23 mouse cellular contexts compared by ENCODE assay signal in the genomic region with DNA sequence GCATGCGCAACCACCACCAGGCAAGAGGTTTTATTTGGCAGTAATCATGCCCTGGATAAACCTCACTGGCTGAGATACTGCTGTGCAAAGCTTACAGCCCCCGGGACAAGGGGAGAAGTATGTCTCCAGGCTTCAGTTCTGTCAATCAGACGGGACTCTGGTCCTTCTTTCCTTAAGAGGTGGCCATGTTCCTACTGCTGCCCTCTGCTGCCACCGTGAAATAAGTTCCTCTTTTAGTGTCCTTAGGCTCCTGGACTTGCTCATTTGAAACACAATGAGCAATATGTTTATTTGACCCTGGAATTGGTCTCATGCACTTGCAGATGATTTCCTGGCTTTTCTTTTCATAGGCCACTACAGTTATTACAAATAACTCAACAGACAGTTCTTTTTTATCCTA. TPM values are rescaled to one million over a fixed set of nuclear protein-coding genes. Genes with fewer than 3 reads are reported as not detected.
DNase-seq lines count a peak whose midpoint lies in the region; ATAC-seq and TF ChIP-seq lines count a peak whose summit lies in the region.
"Had no signal": no experiment of that assay in that cellular context is flagged by ENCODE, and none has a peak within 500 bp of the region (broad histone marks: within the 10 kb centered on the region; RNA-seq: fewer than 3 reads in every experiment).

No protein-coding gene starts in this region.

- no peak for TF ChIP-seq POLR2A in cerebellum, adult 2 months (IDR thresholded peaks at IDR 0.05; ENCODE audit: borderline replicate concordance, insufficient read depth, low read length)

- ATAC-seq in intestine, postnatal 0 days = no peak
- no peak for ATAC-seq in intestine, embryonic 15.5 days
- ATAC-seq in midbrain, postnatal 0 days (ENCODE audit: low FRiP score) = no peak
- ATAC-seq in midbrain, embryonic 15.5 days (replicated peaks) = no peak
- ATAC-seq in stomach, postnatal 0 days (ENCODE audit: low FRiP score, low TSS enrichment) = no peak
- ATAC-seq: forebrain, postnatal 0 days; inflammation-experienced regulatory T-cells, adult 6 months; midbrain, embryonic 13.5 days had no signal

- H3K4me3 ChIP-seq in intestine, postnatal 0 days (ENCODE audit: low read depth, low read length) = no peak overlapping the region
- no peak overlapping the region for H3K4me3 ChIP-seq in intestine, embryonic 15.5 days (replicated peaks)
- H3K4me3 ChIP-seq in midbrain, postnatal 0 days (ENCODE audit: low read depth, low read length) = no peak overlapping the region
- no peak overlapping the region for H3K4me3 ChIP-seq in midbrain, embryonic 15.5 days
- H3K4me3 ChIP-seq in stomach, postnatal 0 days (ENCODE audit: low read depth, low read length) = no peak overlapping the region
- H3K4me3 ChIP-seq in cerebellum, adult 2 months (replicated peaks; ENCODE audit: insufficient read depth, low read depth, low read length) = no peak overlapping the region
- H3K4me3 ChIP-seq: heart, embryonic 12.5 days; midbrain, embryonic 13.5 days had no signal

- no peak overlapping the region for H3K4me2 ChIP-seq in intestine, postnatal 0 days (replicated peaks; ENCODE audit: low read depth)
- H3K4me2 ChIP-seq in intestine, embryonic 15.5 days (replicated peaks) = no peak overlapping the region
- no peak overlapping the region for H3K4me2 ChIP-seq in midbrain, postnatal 0 days (ENCODE audit: low read depth, low read length, poor library complexity, severe bottlenecking)
- H3K4me2 ChIP-seq in midbrain, embryonic 15.5 days = no peak overlapping the region
- H3K4me2 ChIP-seq in stomach, postnatal 0 days (replicated peaks; ENCODE audit: low read depth) = no peak overlapping the region
- H3K4me2 ChIP-seq: heart, embryonic 12.5 days; liver, embryonic 11.5 days; midbrain, embryonic 13.5 days had no signal

- H3K36me3 ChIP-seq in intestine, postnatal 0 days (ENCODE audit: control insufficient read depth, insufficient read depth) = peaks cover 35% of the 10 kb centered on the region
- peaks cover 3% of the 10 kb centered on the region; the same call in 1 of the 2 replicates for H3K36me3 ChIP-seq in intestine, embryonic 15.5 days
- H3K36me3 ChIP-seq in midbrain, postnatal 0 days (ENCODE audit: insufficient read depth, low read length) = peaks cover 24% of the 10 kb centered on the region
- H3K36me3 ChIP-seq in midbrain, embryonic 15.5 days (replicated peaks) = peaks cover 22% of the 10 kb centered on the region
- peaks cover 5% of the 10 kb centered on the region; the same call in 1 of the 2 replicates for H3K36me3 ChIP-seq in stomach, postnatal 0 days (ENCODE audit: control insufficient read depth, insufficient read depth, low read length)

- peak; percentile 11 for DNase-seq in adrenal gland, postnatal 10 days
- no peak for DNase-seq in adrenal gland, adult 18-20 months (ENCODE audit: low spot score in 2 of 2)
- DNase-seq in midbrain, postnatal 0 days (ENCODE audit: low spot score) = no peak
- no peak for DNase-seq in stomach, postnatal 0 days (ENCODE audit: low spot score)
- DNase-seq in cerebellum, adult 2 months = no peak
- DNase-seq: cerebellum, adult 9-11 months; forebrain, postnatal 0 days; gastrocnemius, postnatal 14 days; kidney, postnatal 10 days had no signal

- no peak for TF ChIP-seq EP300 in stomach, postnatal 0 days (optimal IDR thresholded peaks at IDR 0.05)

- 48% methylated on average over 4 of the region's 4 CpGs for WGBS in intestine, postnatal 0 days
- 59% methylated on average over 4 of the region's 4 CpGs for WGBS in intestine, embryonic 15.5 days
- 59% methylated on average over 4 of the region's 4 CpGs for WGBS in midbrain, postnatal 0 days
- WGBS in midbrain, embryonic 15.5 days = 57% methylated on average over 4 of the region's 4 CpGs
- WGBS in stomach, postnatal 0 days = 62% methylated on average over 4 of the region's 4 CpGs
- 53% methylated on average over 4 of the region's 4 CpGs for WGBS in cerebellum, adult 2 months

- no peaks in the 10 kb centered on the region for H3K27me3 ChIP-seq in intestine, postnatal 0 days (replicated peaks; ENCODE audit: control insufficient read depth, insufficient read depth, low read length)
- H3K27me3 ChIP-seq in intestine, embryonic 15.5 days (replicated peaks) = no peaks in the 10 kb centered on the region
- H3K27me3 ChIP-seq in midbrain, postnatal 0 days (ENCODE audit: insufficient read depth, low read length) = no peaks in the 10 kb centered on the region
- no peaks in the 10 kb centered on the region for H3K27me3 ChIP-seq in midbrain, embryonic 15.5 days (replicated peaks)
- no peaks in the 10 kb centered on the region for H3K27me3 ChIP-seq in stomach, postnatal 0 days (ENCODE audit: control insufficient read depth, insufficient read depth, low read length)
- no peaks in the 10 kb centered on the region for H3K27me3 ChIP-seq in cerebellum, adult 2 months (ENCODE audit: control insufficient read depth, insufficient read depth, low read length)
- H3K27me3 ChIP-seq: heart, embryonic 12.5 days; midbrain, embryonic 13.5 days had no signal

- H3K9me3 ChIP-seq in intestine, postnatal 0 days (ENCODE audit: control insufficient read depth) = no peaks in the 10 kb centered on the region
- no peaks in the 10 kb centered on the region for H3K9me3 ChIP-seq in intestine, embryonic 15.5 days
- H3K9me3 ChIP-seq in midbrain, postnatal 0 days (ENCODE audit: low read length) = no peaks in the 10 kb centered on the region
- H3K9me3 ChIP-seq in midbrain, embryonic 15.5 days = no peaks in the 10 kb centered on the region
- H3K9me3 ChIP-seq in stomach, postnatal 0 days (ENCODE audit: control insufficient read depth, low read length) = no peaks in the 10 kb centered on the region
- H3K9me3 ChIP-seq: heart, embryonic 12.5 days; midbrain, embryonic 13.5 days had no signal

- H3K9ac ChIP-seq in intestine, postnatal 0 days (ENCODE audit: low read depth, low read length) = no peak overlapping the region
- no peak overlapping the region for H3K9ac ChIP-seq in intestine, embryonic 15.5 days
- no peak overlapping the region for H3K9ac ChIP-seq in midbrain, postnatal 0 days (replicated peaks; ENCODE audit: low read length, poor library complexity, severe bottlenecking)
- H3K9ac ChIP-seq in midbrain, embryonic 15.5 days = no peak overlapping the region
- no peak overlapping the region for H3K9ac ChIP-seq in stomach, postnatal 0 days (ENCODE audit: low read length)
- H3K9ac ChIP-seq: forebrain, postnatal 0 days; heart, embryonic 12.5 days; midbrain, embryonic 13.5 days had no signal

- TF ChIP-seq CTCF in intestine, postnatal 0 days (IDR thresholded peaks at IDR 0.05; ENCODE audit: low read depth) = peak; percentile 61
- peak; percentile 32 for TF ChIP-seq CTCF in midbrain, postnatal 0 days (IDR thresholded peaks at IDR 0.05)
- peak; percentile 52 for TF ChIP-seq CTCF in stomach, postnatal 0 days (IDR thresholded peaks at IDR 0.05; ENCODE audit: low read depth)
- TF ChIP-seq CTCF in cerebellum, adult 2 months (IDR thresholded peaks at IDR 0.05; ENCODE audit: borderline replicate concordance, insufficient read depth, low read depth, low read length) = no peak

- H3K27ac ChIP-seq in intestine, postnatal 0 days (ENCODE audit: low read depth, low read length) = no peak overlapping the region; the same call in 1 of the 2 replicates
- no peak overlapping the region for H3K27ac ChIP-seq in intestine, embryonic 15.5 days
- H3K27ac ChIP-seq in midbrain, postnatal 0 days (ENCODE audit: low read depth, low read length) = no peak overlapping the region
- no peak overlapping the region for H3K27ac ChIP-seq in midbrain, embryonic 15.5 days
- H3K27ac ChIP-seq in stomach, postnatal 0 days (replicated peaks) = no peak overlapping the region
- no peak overlapping the region for H3K27ac ChIP-seq in cerebellum, adult 2 months (ENCODE audit: insufficient read depth, low read length)
- H3K27ac ChIP-seq: macrophage; midbrain, embryonic 13.5 days had no signal

- no peaks in the 10 kb centered on the region for H3K4me1 ChIP-seq in intestine, postnatal 0 days (replicated peaks; ENCODE audit: control insufficient read depth, insufficient read depth, low read length)
- H3K4me1 ChIP-seq in intestine, embryonic 15.5 days (replicated peaks) = no peaks in the 10 kb centered on the region; the same call in 1 of the 2 replicates
- H3K4me1 ChIP-seq in midbrain, postnatal 0 days (ENCODE audit: insufficient read depth, low read length) = no peaks in the 10 kb centered on the region
- H3K4me1 ChIP-seq in midbrain, embryonic 15.5 days = no peaks in the 10 kb centered on the region
- H3K4me1 ChIP-seq in stomach, postnatal 0 days (replicated peaks; ENCODE audit: control insufficient read depth, insufficient read depth) = no peaks in the 10 kb centered on the region
- no peaks in the 10 kb centered on the region; the same call in 1 of the 2 replicates for H3K4me1 ChIP-seq in cerebellum, adult 2 months (ENCODE audit: control insufficient read depth, insufficient read depth, low read length)
- H3K4me1 ChIP-seq: midbrain, embryonic 13.5 days had no signal

RNA-seq across cellular contexts. Expression of a gene that starts 27.2 kb away (rescaled TPM):
- total RNA-seq in adrenal gland, postnatal 10 days (2021) = not detected
- not detected for total RNA-seq in adrenal gland, adult 18-20 months (2021)
- 292 and 346 TPM in 2 replicates for polyA plus RNA-seq in intestine, postnatal 0 days (2015; fragmentation: Nextera tagmentation; extraction: Ambion mirVana)
- polyA plus RNA-seq in intestine, embryonic 15.5 days (2015; fragmentation: Nextera tagmentation; extraction: Ambion mirVana) = 97.1 and 104 TPM in 2 replicates
- total RNA-seq in midbrain, postnatal 0 days (2014; rRNA removed) = not detected in 2 replicates
- 0.14 TPM in 1 of 2 replicates, not detected in the other for polyA plus RNA-seq in midbrain, postnatal 0 days (2015; fragmentation: Nextera tagmentation; extraction: Ambion mirVana)
- 0.20 and 0.50 TPM in 2 replicates for polyA plus RNA-seq in midbrain, embryonic 15.5 days (2015; fragmentation: Nextera tagmentation; extraction: Ambion mirVana)
- polyA plus RNA-seq in stomach, postnatal 0 days (2015; fragmentation: Nextera tagmentation; extraction: Ambion mirVana) = 2.7 and 3.1 TPM in 2 replicates
- polyA plus RNA-seq in cerebellum, adult 2 months (2012; rRNA removed) = 0.03 and 0.05 TPM in 2 replicates
- total RNA-seq: forebrain, postnatal 0 days; gastrocnemius, postnatal 14 days; layer of hippocampus, postnatal 10 days; left cerebral cortex, postnatal 14 days had no signal
- polyA plus RNA-seq: inflammation-experienced regulatory T-cells, adult 6 months; spleen, adult 2 months; urinary bladder, adult 2 months had no signal

RNA-seq across cellular contexts. Expression of a gene that starts 29.8 kb away (rescaled TPM):
- total RNA-seq in adrenal gland, postnatal 10 days (2021) = 10 to 100 TPM; 73.1 to 78.1 TPM
- total RNA-seq in adrenal gland, adult 18-20 months (2021) = 10 to 100 TPM; 74.2 to 88.0 TPM
- polyA plus RNA-seq in intestine, postnatal 0 days (2015; fragmentation: Nextera tagmentation; extraction: Ambion mirVana) = 114 and 120 TPM in 2 replicates
- polyA plus RNA-seq in intestine, embryonic 15.5 days (2015; fragmentation: Nextera tagmentation; extraction: Ambion mirVana) = 63.5 and 65.5 TPM in 2 replicates
- total RNA-seq in midbrain, postnatal 0 days (2014; rRNA removed) = 47.5 and 52.7 TPM in 2 replicates
- 49.2 and 49.3 TPM in 2 replicates for polyA plus RNA-seq in midbrain, postnatal 0 days (2015; fragmentation: Nextera tagmentation; extraction: Ambion mirVana)
- polyA plus RNA-seq in midbrain, embryonic 15.5 days (2015; fragmentation: Nextera tagmentation; extraction: Ambion mirVana) = 49.8 and 55.1 TPM in 2 replicates
- 30.8 and 38.6 TPM in 2 replicates for polyA plus RNA-seq in stomach, postnatal 0 days (2015; fragmentation: Nextera tagmentation; extraction: Ambion mirVana)
- 33.4 and 35.4 TPM in 2 replicates for polyA plus RNA-seq in cerebellum, adult 2 months (2012; rRNA removed)

RNA-seq across cellular contexts. Expression of a gene that starts 35.5 kb away (rescaled TPM):
- total RNA-seq in adrenal gland, postnatal 10 days (2021) = not detected
- total RNA-seq in adrenal gland, adult 18-20 months (2021) = not detected
- polyA plus RNA-seq in intestine, postnatal 0 days (2015; fragmentation: Nextera tagmentation; extraction: Ambion mirVana) = 3.8 and 4.7 TPM in 2 replicates
- 1.1 and 1.2 TPM in 2 replicates for polyA plus RNA-seq in intestine, embryonic 15.5 days (2015; fragmentation: Nextera tagmentation; extraction: Ambion mirVana)
- not detected in 2 replicates for total RNA-seq in midbrain, postnatal 0 days (2014; rRNA removed)
- polyA plus RNA-seq in midbrain, postnatal 0 days (2015; fragmentation: Nextera tagmentation; extraction: Ambion mirVana) = 0.19 and 0.25 TPM in 2 replicates
- not detected in 2 replicates for polyA plus RNA-seq in midbrain, embryonic 15.5 days (2015; fragmentation: Nextera tagmentation; extraction: Ambion mirVana)
- not detected in 2 replicates for polyA plus RNA-seq in stomach, postnatal 0 days (2015; fragmentation: Nextera tagmentation; extraction: Ambion mirVana)
- not detected in 2 replicates for polyA plus RNA-seq in cerebellum, adult 2 months (2012; rRNA removed)
- total RNA-seq: forebrain, postnatal 0 days; gastrocnemius, postnatal 14 days; hematopoietic stem cell, adult 5-6 weeks; layer of hippocampus, postnatal 10 days; left cerebral cortex, postnatal 14 days had no signal
- polyA plus RNA-seq: embryonic facial prominence, embryonic 11.5 days; forebrain, postnatal 0 days; heart, embryonic 12.5 days; liver, embryonic 11.5 days; macrophage; midbrain, embryonic 13.5 days; spleen, adult 2 months; urinary bladder, adult 2 months had no signal

RNA-seq across cellular contexts. Expression of a gene that starts 41.0 kb away (rescaled TPM):
- 1 to 10 TPM; 5.8 to 6.0 TPM for total RNA-seq in adrenal gland, postnatal 10 days (2021)
- 1 to 10 TPM; 5.0 to 5.6 TPM for total RNA-seq in adrenal gland, adult 18-20 months (2021)
- polyA plus RNA-seq in intestine, postnatal 0 days (2015; fragmentation: Nextera tagmentation; extraction: Ambion mirVana) = 29.4 and 30.2 TPM in 2 replicates
- polyA plus RNA-seq in intestine, embryonic 15.5 days (2015; fragmentation: Nextera tagmentation; extraction: Ambion mirVana) = 36.7 and 38.6 TPM in 2 replicates
- 12.5 and 18.1 TPM in 2 replicates for total RNA-seq in midbrain, postnatal 0 days (2014; rRNA removed)
- 54.5 and 56.7 TPM in 2 replicates for polyA plus RNA-seq in midbrain, postnatal 0 days (2015; fragmentation: Nextera tagmentation; extraction: Ambion mirVana)
- polyA plus RNA-seq in midbrain, embryonic 15.5 days (2015; fragmentation: Nextera tagmentation; extraction: Ambion mirVana) = 34.8 and 35.4 TPM in 2 replicates
- 24.3 and 26.3 TPM in 2 replicates for polyA plus RNA-seq in stomach, postnatal 0 days (2015; fragmentation: Nextera tagmentation; extraction: Ambion mirVana)
- 24.7 and 25.2 TPM in 2 replicates for polyA plus RNA-seq in cerebellum, adult 2 months (2012; rRNA removed)

Comparison
In these comparisons a context has a peak if more than half of its experiments do, and no peak if none do; other contexts are left out.
1. RNA of a gene that starts 27.2 kb away (polyA plus RNA-seq): 292 to 346 TPM in intestine, postnatal 0 days and 97.1 to 104 TPM in intestine, embryonic 15.5 days; 2.7 to 3.1 TPM in stomach, postnatal 0 days, 0.20 to 0.50 TPM in midbrain, embryonic 15.5 days, 0.14 TPM in midbrain, postnatal 0 days and 0.03 to 0.05 TPM in cerebellum, adult 2 months; every median in the first group is over 10 times any median in the second.